In genomic region chr3:34198228-34198627, GRCm38 (mm10) we compare ENCODE assay signal across 8 mouse cellular contexts.
DNase-seq lines count a peak whose midpoint lies in the region; ATAC-seq and TF ChIP-seq lines count a peak whose summit lies in the region.

No protein-coding gene starts in this region.

- 23% methylated on average over 8 of the region's 8 CpGs for WGBS in liver, embryonic 14.5 days (ENCODE audit: insufficient replicate concordance)
- 30% methylated on average over 8 of the region's 8 CpGs for WGBS in small intestine, adult 2 months

- no peaks in the 10 kb centered on the region for H3K27me3 ChIP-seq in liver, embryonic 14.5 days (ENCODE audit: control insufficient read depth, insufficient read depth, low read length)
- no peaks in the 10 kb centered on the region for H3K27me3 ChIP-seq in small intestine, adult 2 months (ENCODE audit: control insufficient read depth, insufficient read depth, low read length)

- no peak for TF ChIP-seq EP300 in liver, embryonic 14.5 days (IDR thresholded peaks at IDR 0.05; ENCODE audit: low read depth)

- ATAC-seq in liver, embryonic 14.5 days (ENCODE audit: insufficient read depth), result no peak

- H3K4me3 ChIP-seq in liver, embryonic 14.5 days (ENCODE audit: insufficient read depth in 1 of 2, low read depth in 2 of 2, low read length in 2 of 2), result no peak overlapping the region
- H3K4me3 ChIP-seq in small intestine, adult 2 months (ENCODE audit: low read depth, low read length), result no peak overlapping the region

- no peaks in the 10 kb centered on the region for H3K4me1 ChIP-seq in liver, embryonic 14.5 days (replicated peaks; ENCODE audit: control insufficient read depth in 2 of 2, insufficient read depth in 2 of 2, low read length in 1 of 2)
- no peaks in the 10 kb centered on the region for H3K4me1 ChIP-seq in small intestine, adult 2 months (ENCODE audit: control insufficient read depth, insufficient read depth, insufficient read length, low read length)

- H3K4me2 ChIP-seq in liver, embryonic 14.5 days (ENCODE audit: low read depth), result no peak overlapping the region

- TF ChIP-seq CTCF in liver, embryonic 14.5 days (IDR thresholded peaks at IDR 0.05; ENCODE audit: low read depth), result peak; percentile 37
- peak; percentile 13; the same call in 1 of the 2 replicates for TF ChIP-seq CTCF in small intestine, adult 2 months (IDR thresholded peaks at IDR 0.05; ENCODE audit: extremely low read depth, insufficient read length, insufficient replicate concordance, low read depth, low read length)

- H3K27ac ChIP-seq in liver, embryonic 14.5 days, result no peak overlapping the region
- H3K27ac ChIP-seq in small intestine, adult 2 months (ENCODE audit: insufficient read depth, low read depth, low read length), result no peak overlapping the region

- H3K36me3 ChIP-seq in liver, embryonic 14.5 days (replicated peaks; ENCODE audit: control insufficient read depth, insufficient read depth, low read depth), result no peaks in the 10 kb centered on the region
- no peaks in the 10 kb centered on the region for H3K36me3 ChIP-seq in small intestine, adult 2 months (ENCODE audit: control insufficient read depth, insufficient read depth, low read length)

- DNase-seq in liver, embryonic 14.5 days (ENCODE audit: low read depth in 3 of 3, low spot score in 3 of 3), result no peak
- DNase-seq in liver, result no peak
- DNase-seq in embryo, embryonic 11 days, result peak; percentile 63
- peak; percentile 3 for DNase-seq in heart, adult 8-10 months (ENCODE audit: low spot score)
- DNase-seq in kidney, postnatal 36 days, result peak; percentile 59 to 71
- DNase-seq in lung, postnatal 25 days (ENCODE audit: low spot score), result peak; percentile 3
- no peak for DNase-seq in urinary bladder, postnatal 4 days (ENCODE audit: low spot score in 2 of 2)

- no peak overlapping the region for H3K9ac ChIP-seq in liver, embryonic 14.5 days (replicated peaks)

- H3K9me3 ChIP-seq in liver, embryonic 14.5 days (ENCODE audit: control insufficient read depth, low read length), result no peaks in the 10 kb centered on the region

- TF ChIP-seq POLR2A in small intestine, adult 2 months (IDR thresholded peaks at IDR 0.05; ENCODE audit: low read depth, low read length), result no peak

Comparison
In these comparisons a context has a peak if more than half of its experiments do, and no peak if none do; other contexts are left out.
1. DNase-seq: peak in embryo, embryonic 11 days (single experiment), heart, adult 8-10 months (single experiment), kidney, postnatal 36 days (2 of 2) and lung, postnatal 25 days (single experiment); none in liver, embryonic 14.5 days (0 of 3), liver (single experiment) and urinary bladder, postnatal 4 days (0 of 2).